8 mouse cellular contexts compared by ENCODE assay signal in genomic region chr14:57889541-57890010, GRCm38 (mm10). TPM values are rescaled to one million over a fixed set of nuclear protein-coding genes. Genes with fewer than 3 reads are reported as not detected.
A peak's percentile ranks its signal among the peaks of the same experiment; 100 is the strongest.
DNase-seq lines count a peak whose midpoint lies in the region; ATAC-seq and TF ChIP-seq lines count a peak whose summit lies in the region.

No protein-coding gene starts in this region.

- 0 out of 2 replicates have a peak, but pooled peaks cover 4% of the 10 kb centered on the region for H3K4me1 ChIP-seq in kidney, embryonic 14.5 days (ENCODE audit: control insufficient read depth, insufficient read depth, low read length)
- peaks cover 13% of the 10 kb centered on the region for H3K4me1 ChIP-seq in G1E (ENCODE audit: insufficient read depth, low read depth, low read length)
- peaks cover 23% of the 10 kb centered on the region for H3K4me1 ChIP-seq in hindbrain, embryonic 15.5 days (replicated peaks)
- peaks cover 12% of the 10 kb centered on the region for H3K4me1 ChIP-seq in liver, embryonic 16.5 days (ENCODE audit: control insufficient read depth, low read depth, low read length)
- H3K4me1 ChIP-seq in neural tube, embryonic 15.5 days = peaks cover 27% of the 10 kb centered on the region

- under 1% methylated on average over 33 of the region's 37 CpGs for WGBS in kidney, embryonic 14.5 days
- WGBS in hindbrain, embryonic 15.5 days = under 1% methylated on average over 35 of the region's 37 CpGs
- 0% methylated on average over 37 of the region's 37 CpGs for WGBS in liver, embryonic 16.5 days (ENCODE audit: insufficient replicate concordance)
- WGBS in neural tube, embryonic 15.5 days = under 1% methylated on average over 37 of the region's 37 CpGs

- TF ChIP-seq CTCF in G1E (IDR thresholded peaks at IDR 0.05; ENCODE audit: low read depth, low read length) = no peak

- peak overlapping the region; percentile 92 for H3K9ac ChIP-seq in kidney, embryonic 14.5 days (ENCODE audit: low read depth, low read length)
- H3K9ac ChIP-seq in hindbrain, embryonic 15.5 days = peak overlapping the region; percentile 86
- peak overlapping the region; percentile 80 for H3K9ac ChIP-seq in liver, embryonic 16.5 days (ENCODE audit: low read depth, low read length)
- peak overlapping the region; percentile 90 for H3K9ac ChIP-seq in neural tube, embryonic 15.5 days (replicated peaks)

- ATAC-seq in kidney, embryonic 14.5 days (ENCODE audit: low FRiP score, low TSS enrichment) = peak; percentile 7; the same call in 1 of the 2 replicates
- ATAC-seq in G1E (ENCODE audit: extremely low read depth, insufficient number of reproducible peaks, low FRiP score, poor library complexity, severe bottlenecking) = no peak
- ATAC-seq in hindbrain, embryonic 15.5 days (ENCODE audit: low FRiP score, low read depth) = peak; percentile 21
- ATAC-seq in liver, embryonic 16.5 days (ENCODE audit: low read depth) = no peak
- peak; percentile 45 for ATAC-seq in neural tube, embryonic 15.5 days (ENCODE audit: low FRiP score)

- no peaks in the 10 kb centered on the region for H3K9me3 ChIP-seq in kidney, embryonic 14.5 days (ENCODE audit: control insufficient read depth, low read length)
- H3K9me3 ChIP-seq in G1E (replicated peaks) = peaks cover 2% of the 10 kb centered on the region
- no peaks in the 10 kb centered on the region for H3K9me3 ChIP-seq in hindbrain, embryonic 15.5 days
- no peaks in the 10 kb centered on the region; the same call in 1 of the 2 replicates for H3K9me3 ChIP-seq in liver, embryonic 16.5 days (replicated peaks; ENCODE audit: control insufficient read depth, low read length)
- no peaks in the 10 kb centered on the region for H3K9me3 ChIP-seq in neural tube, embryonic 15.5 days (replicated peaks)

- H3K27ac ChIP-seq in kidney, embryonic 14.5 days (ENCODE audit: low read depth, low read length) = peak overlapping the region; percentile 89
- peak overlapping the region; percentile 85 for H3K27ac ChIP-seq in hindbrain, embryonic 15.5 days (replicated peaks)
- peak overlapping the region; percentile 76 for H3K27ac ChIP-seq in liver, embryonic 16.5 days (ENCODE audit: low read length)
- peak overlapping the region; percentile 88 for H3K27ac ChIP-seq in neural tube, embryonic 15.5 days (replicated peaks)

- H3K27me3 ChIP-seq in kidney, embryonic 14.5 days (ENCODE audit: control insufficient read depth, insufficient read depth, low read length) = no peaks in the 10 kb centered on the region
- no peaks in the 10 kb centered on the region for H3K27me3 ChIP-seq in G1E (ENCODE audit: insufficient read depth, low read length)
- no peaks in the 10 kb centered on the region for H3K27me3 ChIP-seq in hindbrain, embryonic 15.5 days
- H3K27me3 ChIP-seq in liver, embryonic 16.5 days (ENCODE audit: control insufficient read depth, insufficient read depth, low read depth, low read length) = no peaks in the 10 kb centered on the region
- no peaks in the 10 kb centered on the region for H3K27me3 ChIP-seq in neural tube, embryonic 15.5 days (replicated peaks)

- no peak for DNase-seq in kidney, adult 11 months
- DNase-seq in G1E (ENCODE audit: low spot score) = peak; percentile 14
- peak; percentile 58 for DNase-seq in embryo, embryonic 9.5 days (ENCODE audit: extremely low spot score)
- no peak for DNase-seq in cerebellum, postnatal 14 days

- peak overlapping the region; percentile 79 for H3K4me3 ChIP-seq in kidney, embryonic 14.5 days (ENCODE audit: low read length)
- peak overlapping the region; percentile 98 for H3K4me3 ChIP-seq in G1E (ENCODE audit: low read depth, low read length)
- H3K4me3 ChIP-seq in hindbrain, embryonic 15.5 days = peak overlapping the region; percentile 81
- H3K4me3 ChIP-seq in liver, embryonic 16.5 days (ENCODE audit: low read depth, low read length) = peak overlapping the region; percentile 85
- H3K4me3 ChIP-seq in neural tube, embryonic 15.5 days (replicated peaks) = peak overlapping the region; percentile 85

- H3K36me3 ChIP-seq in kidney, embryonic 14.5 days (ENCODE audit: control insufficient read depth, insufficient read depth, low read length) = no peaks in the 10 kb centered on the region
- H3K36me3 ChIP-seq in G1E (replicated peaks) = peaks cover 8% of the 10 kb centered on the region
- H3K36me3 ChIP-seq in hindbrain, embryonic 15.5 days = no peaks in the 10 kb centered on the region
- H3K36me3 ChIP-seq in liver, embryonic 16.5 days (ENCODE audit: control insufficient read depth, insufficient read depth) = no peaks in the 10 kb centered on the region
- no peaks in the 10 kb centered on the region for H3K36me3 ChIP-seq in neural tube, embryonic 15.5 days

- peak overlapping the region; percentile 58 for H3K4me2 ChIP-seq in kidney, embryonic 14.5 days (replicated peaks; ENCODE audit: low read depth, low read length)
- H3K4me2 ChIP-seq in hindbrain, embryonic 15.5 days = peak overlapping the region; percentile 63
- peak overlapping the region; percentile 98 for H3K4me2 ChIP-seq in liver, embryonic 16.5 days (ENCODE audit: low read depth, low read length)
- H3K4me2 ChIP-seq in neural tube, embryonic 15.5 days = peak overlapping the region; percentile 60

RNA-seq across cellular contexts. Expression of gene Zdhhc20, which starts 0.5 kb away (rescaled TPM):
- 66.8 and 69.0 TPM in 2 replicates for polyA plus RNA-seq in kidney, embryonic 14.5 days (2014; fragmentation: Nextera tagmentation; extraction: Ambion mirVana)
- total RNA-seq in G1E (2014; fragmentation: Nextera tagmentation) = 20.5 and 21.2 TPM in 2 replicates
- total RNA-seq in G1E (2017) = 13.3 and 19.7 TPM in 2 replicates
- polyA plus RNA-seq in G1E (2012) = 0.46 and 1.0 TPM in 2 replicates
- polyA plus RNA-seq in hindbrain, embryonic 15.5 days (2015; fragmentation: Nextera tagmentation; extraction: Ambion mirVana) = 35.3 and 37.1 TPM in 2 replicates
- 12.5 and 12.7 TPM in 2 replicates for polyA plus RNA-seq in liver, embryonic 16.5 days (2015; fragmentation: Nextera tagmentation; extraction: Ambion mirVana)
- polyA plus RNA-seq in neural tube, embryonic 15.5 days (2015; fragmentation: Nextera tagmentation; extraction: Ambion mirVana) = 40.7 and 46.2 TPM in 2 replicates

Comparison
In these comparisons a context has a peak if more than half of its experiments do, and no peak if none do; other contexts are left out.
1. ATAC-seq: peak in kidney, embryonic 14.5 days (single experiment), hindbrain, embryonic 15.5 days (single experiment) and neural tube, embryonic 15.5 days (single experiment); none in G1E (single experiment) and liver, embryonic 16.5 days (single experiment).
2. DNase-seq: peak in G1E (single experiment) and embryo, embryonic 9.5 days (single experiment); none in kidney, adult 11 months (single experiment) and cerebellum, postnatal 14 days (0 of 2).
3. Peak in every context shown above with its lines, with median percentiles within 50 percentile points of each other: H3K27ac ChIP-seq, H3K4me2 ChIP-seq, H3K4me3 ChIP-seq and H3K9ac ChIP-seq.